Mouse (Mus musculus) cerebellum, adult 2 months (tissue): ENCODE measurements around the gene Atg4a-ps. TPM values are rescaled to one million over a fixed set of nuclear protein-coding genes. Genes with fewer than 3 reads are reported as not detected.
"Not testable (repeated sequence)": the region's sequence is repeated elsewhere in the genome, so short reads cannot be mapped to it uniquely, and the experiment has no call there.

Experiments
- DNase-seq, 2 experiments: peaks; one replicate each; pipeline ENCODE4 v3.0.0; 2021
- H3K27ac ChIP-seq: fragments of 200-500 bp; 2 replicates; pipeline ENCODE4 v1.5.1; 2012; ENCODE audit warnings: low read length, control low read depth, inconsistent platforms; ENCODE audit not compliant: insufficient read depth
- H3K27me3 ChIP-seq: fragments of 200-500 bp; 2 replicates; pipeline ENCODE4 v1.6.1; 2012; ENCODE audit warnings: inconsistent platforms, mild to moderate bottlenecking, low read length, moderate library complexity; ENCODE audit not compliant: control insufficient read depth, insufficient read depth
- H3K4me1 ChIP-seq: fragments of 200-500 bp; 2 replicates; pipeline ENCODE4 v1.6.1; 2011; ENCODE audit warnings: low read length; ENCODE audit not compliant: control insufficient read depth, insufficient read depth
- H3K4me3 ChIP-seq: fragments of 200-500 bp; replicated peaks from 2 replicates; pipeline ENCODE3; 2011; ENCODE audit warnings: mild to moderate bottlenecking, low read depth, low read length, control low read depth; ENCODE audit not compliant: insufficient read depth
- CTCF ChIP-seq: fragments of 200-500 bp; IDR thresholded peaks from 2 replicates; pipeline ENCODE4 v1.5.1; 2011; ENCODE audit warnings: low read depth, mild to moderate bottlenecking, control low read depth, low read length, moderate library complexity, borderline replicate concordance; ENCODE audit not compliant: insufficient read depth
- POLR2A ChIP-seq: fragments of 200-500 bp; IDR thresholded peaks from 2 replicates; pipeline ENCODE4 v1.6.1; 2011; ENCODE audit warnings: low read length, control low read depth, borderline replicate concordance; ENCODE audit not compliant: insufficient read depth
- WGBS: fragments of 180-500 bp; shearing (Covaris S2); methylation state at CpG from one replicate; pipeline ENCODE4 v1.1.7; 2018; 5-methylcytosine and 5-hydroxymethylcytosine counted together
- polyA plus RNA-seq: library from polyadenylated mRNA; depleted of rRNA; stranded (reverse); fragments of >200 nt; gene quantifications from 2 replicates; pipeline ENCODE4 v1.2.3, GENCODE M21; 2012; rRNA removed

The Atg4a-ps gene
- 0.07 and 0.08 TPM in 2 replicates for polyA plus RNA-seq

DNA sequence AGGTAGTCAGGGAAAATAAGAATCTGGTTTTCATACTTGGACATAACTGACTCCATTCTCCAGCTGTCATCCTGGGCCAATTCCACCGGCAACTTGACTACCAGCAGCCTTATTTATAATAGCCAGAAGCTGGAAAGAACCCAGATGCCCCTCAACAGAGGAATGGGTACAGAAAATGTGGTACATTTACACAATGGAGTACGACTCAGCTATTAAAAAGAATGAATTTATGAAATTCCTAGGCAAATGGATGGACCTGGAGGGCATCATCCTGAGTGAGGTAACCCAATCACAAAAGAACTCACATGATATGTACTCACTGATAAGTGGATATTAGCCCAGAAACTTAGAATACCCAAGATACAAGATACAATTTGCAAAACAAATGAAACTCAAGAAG lies at the start of gene Atg4a-ps:
Gene Atg4a-ps, minus strand, starts transcription at position 101 of the 400 bp plus-strand sequence.
- H3K4me3 ChIP-seq, H3K27ac ChIP-seq, H3K4me1 ChIP-seq, DNase-seq, H3K27me3 ChIP-seq: not testable (repeated sequence)
- 83% methylated on average over 2 of the region's 2 CpGs for WGBS

DNA sequence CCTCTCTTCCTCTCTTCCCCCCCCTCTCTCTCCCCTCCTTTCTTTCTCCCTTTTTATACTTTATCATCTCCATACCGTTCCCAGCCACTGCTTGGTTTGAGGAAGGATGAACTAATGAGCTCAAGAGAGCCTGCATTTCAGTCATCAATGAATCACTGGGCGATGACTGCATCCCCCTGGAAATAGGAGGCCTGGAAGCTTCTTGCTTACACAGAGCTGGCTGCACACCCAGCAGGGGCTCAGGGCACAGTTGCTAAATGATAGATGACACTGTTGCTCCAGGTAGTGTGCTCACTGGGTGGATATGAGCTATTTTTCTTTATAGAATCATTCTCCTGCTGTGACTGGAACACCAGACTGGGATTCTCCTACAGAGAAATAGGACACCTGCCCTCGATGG lies 49.7 kb upstream of the Atg4a-ps start:
- TF ChIP-seq POLR2A, result no peak
- no peak for TF ChIP-seq CTCF
- WGBS, result 48% methylated on average over 3 of the region's 3 CpGs
- no peak for DNase-seq
- no peak overlapping the region for H3K4me3 ChIP-seq
- H3K27me3 ChIP-seq, result no peaks in the 10 kb centered on the region
- H3K4me1 ChIP-seq, result no peaks in the 10 kb centered on the region
- no peak overlapping the region for H3K27ac ChIP-seq

DNA sequence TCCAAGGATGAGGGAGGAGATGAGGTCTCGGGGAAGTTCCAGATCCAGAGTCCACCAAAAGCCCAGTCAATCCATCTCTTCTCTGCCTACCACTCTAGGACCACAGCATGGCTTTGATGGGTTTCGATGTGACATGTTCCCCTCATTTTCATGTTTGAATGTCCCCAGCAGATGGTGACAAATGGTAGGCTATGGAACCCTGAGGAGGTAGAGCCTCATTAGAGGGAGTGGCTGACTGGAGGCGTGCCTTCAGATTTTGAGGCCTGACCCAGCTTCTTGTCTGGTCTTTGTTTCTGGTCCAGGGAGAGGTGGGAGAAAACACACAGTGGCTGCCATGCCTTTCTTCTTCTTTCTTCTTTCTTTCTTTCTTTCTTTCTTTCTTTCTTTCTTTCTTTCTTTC lies 44.6 kb upstream of the Atg4a-ps start:
- Histone ChIP-seq H3K4me1 (no peaks in the 10 kb centered on the region), H3K27me3 (no peaks in the 10 kb centered on the region), H3K27ac (no peak overlapping the region), H3K4me3 (no peak overlapping the region)
- WGBS, result 82% methylated on average over 3 of the region's 3 CpGs
- DNase-seq, result no peak
- TF ChIP-seq POLR2A, result no peak
- TF ChIP-seq CTCF, result no peak

DNA sequence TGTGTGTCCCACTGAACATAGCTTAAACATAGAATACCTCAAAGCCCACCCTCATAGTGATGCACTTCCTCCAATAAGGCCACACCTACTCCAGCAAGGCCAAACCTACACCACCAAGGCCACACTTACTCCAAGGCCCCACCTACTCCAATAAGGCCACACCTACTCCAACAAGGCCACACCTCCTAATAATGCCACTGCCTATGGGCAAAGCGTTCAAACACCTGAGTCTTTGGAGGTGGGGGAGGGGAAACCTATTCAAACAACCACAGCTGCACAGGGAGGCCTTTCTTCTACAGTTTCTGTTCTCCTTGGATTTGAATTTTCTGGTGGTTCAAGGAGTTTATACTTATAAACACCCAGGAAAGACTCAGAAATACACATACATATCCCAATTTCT lies 43.2 kb upstream of the Atg4a-ps start:
- DNase-seq, result no peak
- TF ChIP-seq POLR2A, result no peak
- TF ChIP-seq CTCF, result no peak

GRCm38 (mm10) chr3:103683966-103684319 lies 38.1 kb upstream of the Atg4a-ps start:
- Histone ChIP-seq H3K27ac (no peak overlapping the region), H3K4me1 (no peaks in the 10 kb centered on the region), H3K27me3 (no peaks in the 10 kb centered on the region), H3K4me3 (no peak overlapping the region)
- DNase-seq, result no peak
- TF ChIP-seq CTCF, result no peak
- TF ChIP-seq POLR2A, result no peak
- 41% methylated on average over 5 of the region's 5 CpGs for WGBS

More for the DNA sequence above, 43.2 kb upstream of the Atg4a-ps start:
- Histone ChIP-seq H3K4me1 (no peaks in the 10 kb centered on the region), H3K4me3 (no peak overlapping the region), H3K27me3 (no peaks in the 10 kb centered on the region), H3K27ac (no peak overlapping the region)
- WGBS, result 90% methylated on average over 1 of the region's 1 CpGs

GRCm38 (mm10) chr3:103683234-103683965 lies 37.5 kb upstream of the Atg4a-ps start:
- no peak overlapping the region for H3K4me3 ChIP-seq
- peak; percentile 20 to 40 for DNase-seq
- 18% methylated on average over 21 of the region's 21 CpGs for WGBS
- TF ChIP-seq CTCF (no peak), POLR2A (no peak)
- H3K4me1 ChIP-seq, result no peaks in the 10 kb centered on the region
- H3K27ac ChIP-seq, result no peak overlapping the region
- H3K27me3 ChIP-seq, result no peaks in the 10 kb centered on the region

DNA sequence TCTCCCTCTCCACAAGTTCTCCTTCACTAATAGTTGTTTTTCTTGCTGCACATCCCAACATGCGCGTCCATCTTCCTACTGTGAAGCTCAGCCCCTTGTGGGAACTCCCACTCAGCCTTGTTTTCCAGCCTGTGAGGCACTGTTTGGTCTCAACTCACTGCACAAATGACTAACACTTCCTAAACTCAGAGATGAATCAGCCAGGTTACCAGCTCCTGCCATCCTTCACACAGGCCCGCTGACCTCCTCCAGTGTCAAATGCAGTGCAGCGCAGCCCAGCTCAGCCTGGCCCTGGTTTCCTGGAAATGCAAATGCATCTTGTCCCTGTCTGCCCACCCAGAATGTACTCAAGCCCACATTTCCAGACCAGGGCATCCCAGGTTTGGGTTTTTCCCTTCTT lies 36.6 kb upstream of the Atg4a-ps start:
- H3K4me3 ChIP-seq, result no peak overlapping the region
- H3K27me3 ChIP-seq, result no peaks in the 10 kb centered on the region
- DNase-seq, result no peak
- TF ChIP-seq POLR2A, result no peak
- no peak for TF ChIP-seq CTCF
- 85% methylated on average over 4 of the region's 4 CpGs for WGBS
- H3K4me1 ChIP-seq, result no peaks in the 10 kb centered on the region
- no peak overlapping the region for H3K27ac ChIP-seq

DNA sequence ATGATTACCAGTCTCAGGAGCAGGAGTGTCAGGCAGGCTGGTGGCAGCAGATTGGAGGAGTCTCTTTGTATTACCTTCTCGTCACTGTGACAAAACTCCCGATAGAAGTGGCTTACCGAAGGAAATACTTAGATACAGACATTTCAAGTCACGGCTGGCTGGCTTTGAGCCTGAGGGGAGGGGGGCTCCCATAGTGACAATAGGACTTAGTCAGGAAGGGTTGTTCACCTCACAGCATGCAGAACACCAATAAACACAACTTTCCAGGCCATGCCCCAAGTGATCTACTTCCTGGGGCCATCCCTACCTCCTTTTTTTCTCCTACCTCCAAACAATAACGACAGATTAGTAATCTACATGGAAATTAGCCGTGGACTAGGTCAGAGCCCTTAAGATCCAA lies 32.9 kb upstream of the Atg4a-ps start:
- Histone ChIP-seq H3K4me3 (no peak overlapping the region), H3K4me1 (no peaks in the 10 kb centered on the region; the same call in 1 of the 2 replicates), H3K27me3 (no peaks in the 10 kb centered on the region), H3K27ac (no peak overlapping the region)
- TF ChIP-seq POLR2A (no peak), CTCF (no peak)
- WGBS, result 50% methylated on average over 6 of the region's 6 CpGs
- DNase-seq, result no peak

- H3K4me1 ChIP-seq, result no peaks in the 10 kb centered on the region; the same call in 1 of the 2 replicates
- TF ChIP-seq POLR2A (no peak), CTCF (no peak)
- WGBS, result 83% methylated on average over 7 of the region's 7 CpGs
- H3K27me3 ChIP-seq, result no peaks in the 10 kb centered on the region
- no peak for DNase-seq
- H3K27ac ChIP-seq, result no peak overlapping the region
- no peak overlapping the region for H3K4me3 ChIP-seq
Observed at GRCm38 (mm10) chr3:103672716-103673115, 26.8 kb upstream of the Atg4a-ps start.
